Mouse (Mus musculus) stomach, embryonic 14.5 days (tissue): ENCODE measurements around the gene Orai3. TPM values are rescaled to one million over a fixed set of nuclear protein-coding genes. Genes with fewer than 3 reads are reported as not detected.
"Not testable (repeated sequence)": the region's sequence is repeated elsewhere in the genome, so short reads cannot be mapped to it uniquely, and the experiment has no call there.

ENCODE experiments used
- ATAC-seq: fragments of 200-750 bp; cut with Nextera tagmentation; 2 replicates; pipeline ENCODE4 v1.8.0; 2017; ENCODE audit warnings: low read depth, moderate TSS enrichment; ENCODE audit not compliant: insufficient number of reproducible peaks, insufficient read depth, low FRiP score
- H3K27ac ChIP-seq: fragments of 300-500 bp; sonication (generic); 2 replicates; pipeline ENCODE4 v1.5.1; 2014; ENCODE audit warnings: mild to moderate bottlenecking, low read length, moderate library complexity, mixed read lengths
- H3K27me3 ChIP-seq: fragments of 300-500 bp; sonication (generic); 2 replicates; pipeline ENCODE4 v1.6.1; 2014; ENCODE audit warnings: low read length, control low read depth, mixed read lengths; ENCODE audit not compliant: control insufficient read depth, insufficient read depth
- H3K36me3 ChIP-seq: fragments of 300-500 bp; sonication (generic); 2 replicates; pipeline ENCODE4 v1.6.1; 2014; ENCODE audit warnings: mild to moderate bottlenecking, control low read depth, low read length, moderate library complexity, mixed read lengths; ENCODE audit not compliant: control insufficient read depth, insufficient read depth
- H3K4me1 ChIP-seq: fragments of 300-500 bp; sonication (generic); 2 replicates; pipeline ENCODE4 v1.6.1; 2014; ENCODE audit warnings: low read length, control low read depth, mixed read lengths; ENCODE audit not compliant: control insufficient read depth, insufficient read depth
- H3K4me2 ChIP-seq: fragments of 300-500 bp; sonication (generic); replicated peaks from 2 replicates; pipeline ENCODE4 v1.6.1; 2014; ENCODE audit warnings: low read depth, low read length, control low read depth
- H3K4me3 ChIP-seq: fragments of 300-500 bp; sonication (generic); 2 replicates; pipeline ENCODE4 v1.5.1; 2014; ENCODE audit warnings: low read depth, low read length, control low read depth
- H3K9ac ChIP-seq: fragments of 300-500 bp; sonication (generic); replicated peaks from 2 replicates; pipeline ENCODE4 v1.6.1; 2014; ENCODE audit warnings: low read depth, mild to moderate bottlenecking, control low read depth, low read length, moderate library complexity, mixed read lengths
- H3K9me3 ChIP-seq: fragments of 300-500 bp; sonication (generic); 2 replicates; pipeline ENCODE4 v1.6.1; 2016; ENCODE audit warnings: low read depth, low read length, control low read depth; ENCODE audit not compliant: control insufficient read depth
- WGBS: fragments of 180-500 bp; shearing (Covaris S2); extraction: QIAGEN DNeasy Blood & Tissue Kit; methylation state at CpG from one replicate; pipeline ENCODE4 v1.1.7; 2014; 5-methylcytosine and 5-hydroxymethylcytosine counted together
- polyA plus RNA-seq: library from polyadenylated mRNA; unstranded; fragments of >200 nt; fragmentation: Nextera tagmentation; extraction: Ambion mirVana; gene quantifications from 2 replicates; pipeline ENCODE4 v1.2.1, GENCODE M21; 2014

The Orai3 gene
- polyA plus RNA-seq, 1 experiment from 2014 or later, result 24.8 TPM

- no peaks in the 10 kb centered on the region for H3K9me3 ChIP-seq
- WGBS, result 39% methylated on average over 9 of the region's 9 CpGs
- H3K27ac ChIP-seq, result no peak overlapping the region
- H3K4me1 ChIP-seq, result peaks cover 22% of the 10 kb centered on the region
- no peak overlapping the region for H3K4me2 ChIP-seq
- peaks cover 3% of the 10 kb centered on the region; the same call in 1 of the 2 replicates for H3K36me3 ChIP-seq
- no peak overlapping the region for H3K4me3 ChIP-seq
- no peak for ATAC-seq
- H3K27me3 ChIP-seq, result no peaks in the 10 kb centered on the region
- no peak overlapping the region for H3K9ac ChIP-seq
Measured at GRCm38 (mm10) chr7:127773664-127774384, 4.2 kb downstream of the Orai3 start.

- not testable (repeated sequence) for H3K27ac ChIP-seq, ATAC-seq, H3K27me3 ChIP-seq, H3K9me3 ChIP-seq
- peaks cover 18% of the 10 kb centered on the region; the same call in 1 of the 2 replicates for H3K36me3 ChIP-seq
- peaks cover 15% of the 10 kb centered on the region for H3K4me1 ChIP-seq
- H3K9ac ChIP-seq, result peak overlapping the region; percentile 93; the same call in 1 of the 2 replicates
- WGBS, result 76% methylated on average over 7 of the region's 7 CpGs
- peak overlapping the region; percentile 51 for H3K4me2 ChIP-seq
- peak overlapping the region; percentile 85 for H3K4me3 ChIP-seq
Measured at GRCm38 (mm10) chr7:127775837-127776236, 6.2 kb downstream of the Orai3 start.

- under 1% methylated on average over 23 of the region's 23 CpGs for WGBS
- Histone ChIP-seq H3K4me3 (peak within 1 kb of the TSS; percentile 85), H3K27ac (peak within 1 kb of the TSS; percentile 99), H3K9me3 (no peaks in the 10 kb centered on the region), H3K27me3 (no peaks in the 10 kb centered on the region), H3K9ac (peak within 1 kb of the TSS; percentile 93), H3K4me1 (peaks cover 10% of the 10 kb centered on the region), H3K4me2 (peak within 1 kb of the TSS; percentile 91), H3K36me3 (peaks cover 24% of the 10 kb centered on the region)
- ATAC-seq, result peak; percentile 61; the same call in 1 of the 2 replicates
Measured at GRCm38 (mm10) chr7:127776426-127776825, 6.8 kb downstream of the Orai3 start, which contains the start of gene Setd1a. Gene Setd1a, plus strand, starts transcription at chr7:127776670.

- H3K9ac ChIP-seq, result peak overlapping the region; percentile 93
- peak; percentile 92 for ATAC-seq
- H3K36me3 ChIP-seq, result peaks cover 29% of the 10 kb centered on the region
- H3K4me2 ChIP-seq, result peak overlapping the region; percentile 51
- peak overlapping the region; percentile 99 for H3K27ac ChIP-seq
- peak overlapping the region; percentile 85 for H3K4me3 ChIP-seq
- 0% methylated on average over 54 of the region's 70 CpGs for WGBS
- peaks cover 7% of the 10 kb centered on the region for H3K4me1 ChIP-seq
- no peaks in the 10 kb centered on the region for H3K9me3 ChIP-seq
- no peaks in the 10 kb centered on the region for H3K27me3 ChIP-seq
Measured at GRCm38 (mm10) chr7:127776878-127777473, 7.4 kb downstream of the Orai3 start.

GRCm38 (mm10) chr7:127777474-127778266 is 8.1 kb downstream of the Orai3 start:
- Histone ChIP-seq H3K4me3 (peak overlapping the region; percentile 85), H3K27me3 (no peaks in the 10 kb centered on the region), H3K36me3 (peaks cover 36% of the 10 kb centered on the region), H3K4me2 (peak overlapping the region; percentile 91), H3K9me3 (no peaks in the 10 kb centered on the region), H3K27ac (peak overlapping the region; percentile 99), H3K4me1 (peaks cover 7% of the 10 kb centered on the region), H3K9ac (peak overlapping the region; percentile 93)
- ATAC-seq, result peak; percentile 35
- WGBS, result 2% methylated on average over 54 of the region's 66 CpGs

- Histone ChIP-seq H3K27ac (peak overlapping the region; percentile 99; the same call in 1 of the 2 replicates), H3K4me3 (peak overlapping the region; percentile 85), H3K27me3 (no peaks in the 10 kb centered on the region), H3K4me2 (peak overlapping the region; percentile 91), H3K36me3 (peaks cover 37% of the 10 kb centered on the region), H3K4me1 (peaks cover 7% of the 10 kb centered on the region), H3K9ac (peak overlapping the region; percentile 93), H3K9me3 (no peaks in the 10 kb centered on the region)
- ATAC-seq, result no peak
- WGBS, result 76% methylated on average over 4 of the region's 4 CpGs
Measured at GRCm38 (mm10) chr7:127778350-127778749, 8.7 kb downstream of the Orai3 start.

- no peak within 1 kb of the TSS for H3K9ac ChIP-seq
- no peaks in the 10 kb centered on the region for H3K9me3 ChIP-seq
- peaks cover 87% of the 10 kb centered on the region for H3K36me3 ChIP-seq
- no peak within 1 kb of the TSS for H3K4me3 ChIP-seq
- no peaks in the 10 kb centered on the region for H3K27me3 ChIP-seq
- ATAC-seq, result no peak
- H3K4me2 ChIP-seq, result no peak within 1 kb of the TSS
- H3K27ac ChIP-seq, result no peak within 1 kb of the TSS
- H3K4me1 ChIP-seq, result no peaks in the 10 kb centered on the region
- 91% methylated on average over 7 of the region's 7 CpGs for WGBS
Measured at GRCm38 (mm10) chr7:127785308-127785707, 15.7 kb downstream of the Orai3 start, which contains the start of gene Gm49388. Gene Gm49388, plus strand, starts transcription at chr7:127785608.
